28 mouse cellular contexts compared by ENCODE assay signal in genomic region chr13:52899664-52900063, GRCm38 (mm10). TPM values are rescaled to one million over a fixed set of nuclear protein-coding genes. Genes with fewer than 3 reads are reported as not detected.
A peak's percentile ranks its signal among the peaks of the same experiment; 100 is the strongest.
DNase-seq lines count a peak whose midpoint lies in the region; ATAC-seq and TF ChIP-seq lines count a peak whose summit lies in the region.
"Had no signal": no experiment of that assay in that cellular context is flagged by ENCODE, and none has a peak within 500 bp of the region (broad histone marks: within the 10 kb centered on the region; RNA-seq: fewer than 3 reads in every experiment).

No protein-coding gene starts in this region.

- no peak overlapping the region for H3K4me2 ChIP-seq in midbrain, embryonic 12.5 days (replicated peaks)
- no peak overlapping the region for H3K4me2 ChIP-seq in midbrain, postnatal 0 days (ENCODE audit: low read depth, low read length, poor library complexity, severe bottlenecking)
- H3K4me2 ChIP-seq: embryonic facial prominence, embryonic 12.5 days; forebrain, embryonic 12.5 days; heart, embryonic 13.5 days; hindbrain, embryonic 12.5 days; kidney, embryonic 15.5 days; limb, embryonic 12.5 days; liver, embryonic 13.5 days; lung, embryonic 15.5 days had no signal

- no peak overlapping the region for H3K4me3 ChIP-seq in midbrain, embryonic 12.5 days
- no peak overlapping the region for H3K4me3 ChIP-seq in midbrain, postnatal 0 days (ENCODE audit: low read depth, low read length)
- H3K4me3 ChIP-seq in thymus, adult 2 months (ENCODE audit: control insufficient read depth, insufficient read depth, low read length), result no peak overlapping the region
- H3K4me3 ChIP-seq in heart, adult 2 months, result no peak overlapping the region
- H3K4me3 ChIP-seq: embryonic facial prominence, embryonic 12.5 days; erythroblast, embryonic 14.5 days; forebrain, embryonic 12.5 days; heart, embryonic 13.5 days; hindbrain, embryonic 12.5 days; kidney, embryonic 15.5 days; limb, embryonic 12.5 days; liver, embryonic 13.5 days; lung, embryonic 15.5 days had no signal

- H3K36me3 ChIP-seq in midbrain, embryonic 12.5 days, result peaks cover 17% of the 10 kb centered on the region
- H3K36me3 ChIP-seq in midbrain, postnatal 0 days (ENCODE audit: insufficient read depth, low read length), result peaks cover 14% of the 10 kb centered on the region
- H3K36me3 ChIP-seq in thymus, adult 2 months (ENCODE audit: control insufficient read depth, insufficient read depth, low read length), result peaks cover 9% of the 10 kb centered on the region
- H3K36me3 ChIP-seq in heart, adult 2 months (ENCODE audit: control insufficient read depth, insufficient read depth, low read length), result no peaks in the 10 kb centered on the region
- H3K36me3 ChIP-seq: forebrain, embryonic 12.5 days had no signal

- no peak for ATAC-seq in midbrain, embryonic 12.5 days (ENCODE audit: low FRiP score, low read depth)
- no peak for ATAC-seq in midbrain, postnatal 0 days (ENCODE audit: low FRiP score)
- ATAC-seq: midbrain, embryonic 16.5 days; Patski had no signal

- H3K27me3 ChIP-seq in midbrain, embryonic 12.5 days, result no peaks in the 10 kb centered on the region
- H3K27me3 ChIP-seq in midbrain, postnatal 0 days (ENCODE audit: insufficient read depth, low read length), result no peaks in the 10 kb centered on the region
- H3K27me3 ChIP-seq in thymus, adult 2 months (ENCODE audit: control insufficient read depth, insufficient read depth, low read length), result no peaks in the 10 kb centered on the region
- no peaks in the 10 kb centered on the region for H3K27me3 ChIP-seq in heart, adult 2 months (ENCODE audit: control insufficient read depth, insufficient read depth, low read length)
- H3K27me3 ChIP-seq: CH12.LX; embryonic facial prominence, embryonic 12.5 days; forebrain, embryonic 12.5 days; heart, embryonic 13.5 days; hindbrain, embryonic 12.5 days; kidney, embryonic 15.5 days; limb, embryonic 12.5 days; liver, embryonic 13.5 days; lung, embryonic 15.5 days; Patski had no signal

- WGBS in midbrain, embryonic 12.5 days, result 91% methylated on average over 5 of the region's 5 CpGs
- 83% methylated on average over 5 of the region's 5 CpGs for WGBS in midbrain, postnatal 0 days
- WGBS in thymus, adult 2 months, result 13% methylated on average over 5 of the region's 5 CpGs
- WGBS in heart, adult 2 months, result 88% methylated on average over 5 of the region's 5 CpGs

- TF ChIP-seq POLR2A in thymus, adult 2 months (IDR thresholded peaks at IDR 0.05; ENCODE audit: control insufficient read depth, extremely low read depth, insufficient read depth, low read length, poor library complexity), result no peak
- no peak for TF ChIP-seq POLR2A in heart, adult 2 months (IDR thresholded peaks at IDR 0.05; ENCODE audit: insufficient read depth, low read depth, low read length)

- TF ChIP-seq CTCF in midbrain, postnatal 0 days (IDR thresholded peaks at IDR 0.05), result no peak
- no peak for TF ChIP-seq CTCF in thymus, adult 2 months (IDR thresholded peaks at IDR 0.05; ENCODE audit: borderline replicate concordance, control insufficient read depth, extremely low read depth, insufficient read depth, low read length, poor library complexity)
- TF ChIP-seq CTCF in heart, adult 2 months (IDR thresholded peaks at IDR 0.05), result no peak

- no peak overlapping the region for H3K9ac ChIP-seq in midbrain, embryonic 12.5 days (replicated peaks)
- H3K9ac ChIP-seq in midbrain, postnatal 0 days (replicated peaks; ENCODE audit: low read length, poor library complexity, severe bottlenecking), result no peak overlapping the region
- H3K9ac ChIP-seq in heart, adult 2 months (ENCODE audit: low read depth, low read length), result no peak overlapping the region
- H3K9ac ChIP-seq: embryonic facial prominence, embryonic 12.5 days; forebrain, embryonic 12.5 days; heart, embryonic 13.5 days; hindbrain, embryonic 12.5 days; kidney, embryonic 15.5 days; limb, embryonic 12.5 days; liver, embryonic 13.5 days; lung, embryonic 15.5 days had no signal

- H3K9me3 ChIP-seq in midbrain, embryonic 12.5 days, result no peaks in the 10 kb centered on the region
- H3K9me3 ChIP-seq in midbrain, postnatal 0 days (ENCODE audit: low read length), result no peaks in the 10 kb centered on the region
- H3K9me3 ChIP-seq: embryonic facial prominence, embryonic 12.5 days; forebrain, embryonic 12.5 days; G1E; heart, embryonic 13.5 days; hindbrain, embryonic 12.5 days; kidney, embryonic 15.5 days; limb, embryonic 12.5 days; liver, embryonic 13.5 days; lung, embryonic 15.5 days had no signal

- H3K4me1 ChIP-seq in midbrain, embryonic 12.5 days, result peaks cover 9% of the 10 kb centered on the region
- no peaks in the 10 kb centered on the region for H3K4me1 ChIP-seq in midbrain, postnatal 0 days (ENCODE audit: insufficient read depth, low read length)
- peaks cover 27% of the 10 kb centered on the region for H3K4me1 ChIP-seq in thymus, adult 2 months (replicated peaks; ENCODE audit: control insufficient read depth, insufficient read depth, low read length)
- H3K4me1 ChIP-seq in heart, adult 2 months (ENCODE audit: control insufficient read depth, insufficient read depth, low read length), result no peaks in the 10 kb centered on the region

- TF ChIP-seq EP300 in heart, adult 2 months (IDR thresholded peaks at IDR 0.05; ENCODE audit: insufficient read depth, low read depth, low read length), result no peak

- H3K79me2 ChIP-seq in heart, adult 2 months (replicated peaks; ENCODE audit: control insufficient read depth, insufficient read depth, low read length), result no peaks in the 10 kb centered on the region

- intact Hi-C loops in heart, adult 2 months (cut with DNase I), result no loop called here

- DNase-seq in layer of hippocampus, adult 11-12 months (ENCODE audit: low spot score), result peak; percentile 17
- no peak for DNase-seq in layer of hippocampus, postnatal 25 days (ENCODE audit: extremely low spot score in 1 of 2, low spot score in 1 of 2)
- DNase-seq in midbrain, postnatal 0 days (ENCODE audit: low spot score), result no peak
- DNase-seq in thymus, adult 2 months, result peak; percentile 40
- peak; percentile 65 for DNase-seq in thymus, postnatal 4 days
- no peak for DNase-seq in heart, adult 2 months
- DNase-seq: cerebellum, adult 18-20 months; cerebellum, postnatal 14 days; gastrocnemius, postnatal 10 days; heart, adult 11 months; heart, postnatal 14 days; kidney, adult 11 months; kidney, postnatal 36 days; liver, embryonic 13.5 days; lung, postnatal 36 days had no signal

- 0 out of 2 replicates have a peak overlapping the region, but pooled peaks have one; percentile 8 for H3K27ac ChIP-seq in midbrain, embryonic 12.5 days (replicated peaks)
- H3K27ac ChIP-seq in midbrain, postnatal 0 days (ENCODE audit: low read depth, low read length), result no peak overlapping the region
- H3K27ac ChIP-seq in thymus, adult 2 months (ENCODE audit: control insufficient read depth, insufficient read depth, low read length), result 0 out of 2 replicates have a peak overlapping the region, but pooled peaks have one; percentile 16
- no peak overlapping the region for H3K27ac ChIP-seq in heart, adult 2 months
- H3K27ac ChIP-seq: embryonic facial prominence, embryonic 12.5 days; forebrain, embryonic 12.5 days; heart, embryonic 13.5 days; hindbrain, embryonic 12.5 days; kidney, embryonic 15.5 days; limb, embryonic 12.5 days; liver, embryonic 13.5 days; lung, embryonic 15.5 days had no signal

RNA-seq across cellular contexts. Expression of gene Auh, which starts 29.8 kb away (rescaled TPM):
- total RNA-seq in layer of hippocampus, postnatal 25 days (2021), result 100 to 1,000 TPM; 104 to 110 TPM
- 46.2 and 48.0 TPM in 2 replicates for polyA plus RNA-seq in midbrain, embryonic 12.5 days (2016; fragmentation: Nextera tagmentation; extraction: Ambion mirVana)
- 33.7 and 53.9 TPM in 2 replicates for total RNA-seq in midbrain, postnatal 0 days (2014; rRNA removed)
- polyA plus RNA-seq in midbrain, postnatal 0 days (2015; fragmentation: Nextera tagmentation; extraction: Ambion mirVana), result 55.9 and 59.6 TPM in 2 replicates
- polyA plus RNA-seq in thymus, adult 2 months (2012; rRNA removed), result 47.8 and 48.5 TPM in 2 replicates
- total RNA-seq in heart, adult 2 months (2021), result 100 to 1,000 TPM; 135 to 152 TPM
- 64.6 and 94.0 TPM in 2 replicates for polyA plus RNA-seq in heart, adult 2 months (2012; rRNA removed)

Comparison
In these comparisons a context has a peak if more than half of its experiments do, and no peak if none do; other contexts are left out.
1. DNase-seq: peak in layer of hippocampus, adult 11-12 months (single experiment), thymus, adult 2 months (single experiment) and thymus, postnatal 4 days (single experiment); none in layer of hippocampus, postnatal 25 days (0 of 2), midbrain, postnatal 0 days (single experiment) and heart, adult 2 months (0 of 2).
2. H3K27ac ChIP-seq: peak in midbrain, embryonic 12.5 days (single experiment) and thymus, adult 2 months (single experiment); none in midbrain, postnatal 0 days (single experiment) and heart, adult 2 months (single experiment).